8 mouse cellular contexts compared by ENCODE assay signal in genomic region chr19:10240654-10241305, GRCm38 (mm10). TPM values are rescaled to one million over a fixed set of nuclear protein-coding genes. Genes with fewer than 3 reads are reported as not detected.
DNase-seq lines count a peak whose midpoint lies in the region; ATAC-seq and TF ChIP-seq lines count a peak whose summit lies in the region.

Gene Myrf (minus strand): TSS chr19:10240748.

- TF ChIP-seq CTCF in bone marrow macrophage, adult 2 months (IDR thresholded peaks at IDR 0.05; ENCODE audit: low read depth, low read length), result peak; percentile 99

- no peaks in the 10 kb centered on the region for H3K79me2 ChIP-seq in myocyte (ENCODE audit: control insufficient read depth, insufficient read depth)

- H3K9ac ChIP-seq in embryonic facial prominence, embryonic 15.5 days, result peak within 1 kb of the TSS; percentile 44
- H3K9ac ChIP-seq in heart, embryonic 11.5 days (ENCODE audit: low read depth, low read length), result peak within 1 kb of the TSS; percentile 80
- peak within 1 kb of the TSS; percentile 48 for H3K9ac ChIP-seq in kidney, embryonic 15.5 days
- peak within 1 kb of the TSS; percentile 70 for H3K9ac ChIP-seq in liver, embryonic 11.5 days (ENCODE audit: low read depth, low read length)

- H3ac ChIP-seq in myocyte (ENCODE audit: control insufficient read depth, insufficient read length), result no peak within 1 kb of the TSS

- H3K4me2 ChIP-seq in embryonic facial prominence, embryonic 15.5 days (replicated peaks), result peak within 1 kb of the TSS; percentile 94
- peak within 1 kb of the TSS; percentile 82 for H3K4me2 ChIP-seq in heart, embryonic 11.5 days
- H3K4me2 ChIP-seq in kidney, embryonic 15.5 days, result peak within 1 kb of the TSS; percentile 90
- peak within 1 kb of the TSS; percentile 85 for H3K4me2 ChIP-seq in liver, embryonic 11.5 days
- H3K4me2 ChIP-seq in myocyte (ENCODE audit: low read depth), result peak within 1 kb of the TSS; percentile 53

- peaks cover 5% of the 10 kb centered on the region; the same call in 1 of the 2 replicates for H3K27me3 ChIP-seq in embryonic facial prominence, embryonic 15.5 days
- no peaks in the 10 kb centered on the region for H3K27me3 ChIP-seq in heart, embryonic 11.5 days (ENCODE audit: control insufficient read depth, insufficient read depth, low read length)
- H3K27me3 ChIP-seq in kidney, embryonic 15.5 days, result peaks cover 8% of the 10 kb centered on the region; the same call in 1 of the 2 replicates
- peaks cover 5% of the 10 kb centered on the region; the same call in 1 of the 2 replicates for H3K27me3 ChIP-seq in liver, embryonic 11.5 days (replicated peaks; ENCODE audit: control insufficient read depth, insufficient read depth, low read length)
- no peaks in the 10 kb centered on the region for H3K27me3 ChIP-seq in myocyte (ENCODE audit: control insufficient read depth, insufficient read depth, insufficient read length)
- H3K27me3 ChIP-seq in splenic B cell, adult 2 months (ENCODE audit: control insufficient read depth, insufficient read depth, low read length, poor library complexity, severe bottlenecking), result no peaks in the 10 kb centered on the region; the same call in none of the 2 replicates

- WGBS in embryonic facial prominence, embryonic 15.5 days, result 7% methylated on average over 43 of the region's 43 CpGs
- WGBS in heart, embryonic 11.5 days (ENCODE audit: insufficient replicate concordance), result 7% methylated on average over 43 of the region's 43 CpGs
- WGBS in kidney, embryonic 15.5 days, result 7% methylated on average over 43 of the region's 43 CpGs
- 7% methylated on average over 43 of the region's 43 CpGs for WGBS in liver, embryonic 11.5 days

- no peaks in the 10 kb centered on the region for H3K36me3 ChIP-seq in embryonic facial prominence, embryonic 15.5 days
- no peaks in the 10 kb centered on the region for H3K36me3 ChIP-seq in heart, embryonic 11.5 days (ENCODE audit: control insufficient read depth, insufficient read depth, low read length)
- H3K36me3 ChIP-seq in kidney, embryonic 15.5 days, result no peaks in the 10 kb centered on the region
- H3K36me3 ChIP-seq in liver, embryonic 11.5 days (ENCODE audit: control insufficient read depth, insufficient read depth, low read length), result no peaks in the 10 kb centered on the region
- no peaks in the 10 kb centered on the region for H3K36me3 ChIP-seq in myocyte (ENCODE audit: control insufficient read depth, insufficient read depth)
- no peaks in the 10 kb centered on the region for H3K36me3 ChIP-seq in splenic B cell, adult 2 months (ENCODE audit: control insufficient read depth, insufficient read depth, low read length, poor library complexity, severe bottlenecking)

- peak; percentile 60 for DNase-seq in A20 (ENCODE audit: low read depth, low spot score)
- peak; percentile 87 for DNase-seq in liver, embryonic 11.5 days (ENCODE audit: low spot score)
- DNase-seq in splenic B cell, adult 2 months (ENCODE audit: low read depth, low spot score), result peak; percentile 79

- ATAC-seq in embryonic facial prominence, embryonic 15.5 days (ENCODE audit: insufficient number of reproducible peaks, low FRiP score, low TSS enrichment, low read depth), result peak; percentile 67
- ATAC-seq in heart, embryonic 11.5 days (replicated peaks; ENCODE audit: insufficient number of reproducible peaks, low FRiP score, low TSS enrichment), result peak; percentile 62
- ATAC-seq in kidney, embryonic 15.5 days (replicated peaks; ENCODE audit: low FRiP score), result peak; percentile 84
- peak; percentile 78 for ATAC-seq in liver, embryonic 11.5 days (replicated peaks; ENCODE audit: low FRiP score)

- H3K9me3 ChIP-seq in embryonic facial prominence, embryonic 15.5 days (replicated peaks), result no peaks in the 10 kb centered on the region
- no peaks in the 10 kb centered on the region for H3K9me3 ChIP-seq in heart, embryonic 11.5 days (replicated peaks; ENCODE audit: control insufficient read depth, low read length)
- no peaks in the 10 kb centered on the region for H3K9me3 ChIP-seq in kidney, embryonic 15.5 days (replicated peaks)
- H3K9me3 ChIP-seq in liver, embryonic 11.5 days (ENCODE audit: control insufficient read depth, low read length), result no peaks in the 10 kb centered on the region

- H3K4me1 ChIP-seq in bone marrow macrophage, adult 2 months (ENCODE audit: control insufficient read depth, insufficient read depth, low read length), result 0 out of 2 replicates have a peak, but pooled peaks cover 3% of the 10 kb centered on the region
- peaks cover 14% of the 10 kb centered on the region for H3K4me1 ChIP-seq in embryonic facial prominence, embryonic 15.5 days
- H3K4me1 ChIP-seq in heart, embryonic 11.5 days (ENCODE audit: control insufficient read depth, insufficient read depth, low read length), result peaks cover 8% of the 10 kb centered on the region
- peaks cover 22% of the 10 kb centered on the region for H3K4me1 ChIP-seq in kidney, embryonic 15.5 days
- H3K4me1 ChIP-seq in liver, embryonic 11.5 days (replicated peaks; ENCODE audit: control insufficient read depth, insufficient read depth, low read length), result peaks cover 24% of the 10 kb centered on the region

- H3K27ac ChIP-seq in bone marrow macrophage, adult 2 months (ENCODE audit: insufficient read depth, low read depth, low read length), result no peak within 1 kb of the TSS
- no peak within 1 kb of the TSS for H3K27ac ChIP-seq in embryonic facial prominence, embryonic 15.5 days (replicated peaks)
- peak within 1 kb of the TSS; percentile 37 for H3K27ac ChIP-seq in heart, embryonic 11.5 days (ENCODE audit: low read depth, low read length)
- 0 out of 2 replicates have a peak within 1 kb of the TSS, but pooled peaks have one; percentile 1 for H3K27ac ChIP-seq in kidney, embryonic 15.5 days
- H3K27ac ChIP-seq in liver, embryonic 11.5 days (ENCODE audit: low read depth, low read length), result peak within 1 kb of the TSS; percentile 33

- TF ChIP-seq POLR2A in bone marrow macrophage, adult 2 months (IDR thresholded peaks at IDR 0.05; ENCODE audit: borderline replicate concordance, low read depth, low read length), result no peak
- TF ChIP-seq POLR2A in myocyte (IDR thresholded peaks at IDR 0.05; ENCODE audit: insufficient read length, low read depth), result no peak

- H3K4me3 ChIP-seq in bone marrow macrophage, adult 2 months (ENCODE audit: insufficient read depth, low read length), result peak within 1 kb of the TSS; percentile 58
- peak within 1 kb of the TSS; percentile 50 for H3K4me3 ChIP-seq in embryonic facial prominence, embryonic 15.5 days (replicated peaks)
- H3K4me3 ChIP-seq in heart, embryonic 11.5 days (ENCODE audit: low read depth, low read length), result peak within 1 kb of the TSS; percentile 48
- H3K4me3 ChIP-seq in kidney, embryonic 15.5 days (replicated peaks), result peak within 1 kb of the TSS; percentile 51
- peak within 1 kb of the TSS; percentile 62 for H3K4me3 ChIP-seq in liver, embryonic 11.5 days (ENCODE audit: low read depth, low read length)
- peak within 1 kb of the TSS; percentile 5 for H3K4me3 ChIP-seq in myocyte

TF ChIP-seq in myocyte, 11 proteins besides CTCF, POLR2A, EP300 and RAD21:
- TF ChIP-seq USF1 (IDR thresholded peaks at IDR 0.05; ENCODE audit: low read depth) (no peak), MYOG (IDR thresholded peaks at IDR 0.05; ENCODE audit: control insufficient read depth in 1 of 3, insufficient read depth in 1 of 3, insufficient read length in 2 of 3, low read depth in 2 of 3) (peak in 1 of 3 experiments; percentile 29)
TF ChIP-seq in myocyte: peak in this region for 1.

RNA-seq across cellular contexts. Expression of gene Myrf, which starts in this region (rescaled TPM):
- 0.12 TPM in 1 of 2 replicates, not detected in the other for polyA plus RNA-seq in bone marrow macrophage, adult 2 months (2012; ENCODE audit: insufficient read depth, insufficient read length, missing spikeins)
- 0.41 and 0.65 TPM in 2 replicates for polyA plus RNA-seq in embryonic facial prominence, embryonic 15.5 days (2015; fragmentation: Nextera tagmentation; extraction: Ambion mirVana)
- polyA plus RNA-seq in heart, embryonic 11.5 days (2014; fragmentation: Nextera tagmentation; extraction: Ambion mirVana), result 22.7 and 23.0 TPM in 2 replicates
- polyA plus RNA-seq in kidney, embryonic 15.5 days (2015; fragmentation: Nextera tagmentation; extraction: Ambion mirVana), result 3.3 and 4.2 TPM in 2 replicates
- polyA plus RNA-seq in liver, embryonic 11.5 days (2014; fragmentation: Nextera tagmentation; extraction: Ambion mirVana), result 23.8 and 24.1 TPM in 2 replicates
- polyA plus RNA-seq in myocyte (2012; fragmentation: generic; extraction: Trizol), result 1.5 TPM

Comparison
In these comparisons a context has a peak if more than half of its experiments do, and no peak if none do; other contexts are left out.
1. Peak in ATAC-seq, H3K4me3 ChIP-seq, H3K9ac ChIP-seq and H3K4me2 ChIP-seq in embryonic facial prominence, embryonic 15.5 days; RNA of the gene not detected or under 1 TPM.
2. H3K27ac ChIP-seq: peak in heart, embryonic 11.5 days (single experiment), kidney, embryonic 15.5 days (single experiment) and liver, embryonic 11.5 days (single experiment); none in bone marrow macrophage, adult 2 months (single experiment) and embryonic facial prominence, embryonic 15.5 days (single experiment).
3. H3K4me3 ChIP-seq: peak in every context shown above with its lines; median percentile 62 in liver, embryonic 11.5 days; 58 in bone marrow macrophage, adult 2 months; 51 in kidney, embryonic 15.5 days; 50 in embryonic facial prominence, embryonic 15.5 days; 48 in heart, embryonic 11.5 days; 5 in myocyte.
4. Peak in every context shown above with its lines, with median percentiles within 50 percentile points of each other: DNase-seq, ATAC-seq, H3K4me2 ChIP-seq and H3K9ac ChIP-seq.